Mouse (Mus musculus) heart, postnatal 10 days (tissue): ENCODE results near the gene Mup19. TPM values are rescaled to one million over a fixed set of nuclear protein-coding genes. Genes with fewer than 3 reads are reported as not detected.
"Not testable (repeated sequence)": the region's sequence is repeated elsewhere in the genome, so short reads cannot be mapped to it uniquely, and the experiment has no call there.

Source experiments
- DNase-seq, 2 experiments: peaks; one replicate each; pipeline ENCODE4 v3.0.0; 2021
- intact Hi-C: fragments of 180-260 bp; cut with DNase I; formaldehyde crosslinking; loops from one replicate; pipeline ENCODE4 v1.15.1; 2025
- total RNA-seq, 2 experiments: library from RNA; stranded (reverse); gene quantifications; 2 replicates each; pipeline ENCODE4 v1.2.3; 2021

Mup19 gene
- not detected for total RNA-seq

DNA sequence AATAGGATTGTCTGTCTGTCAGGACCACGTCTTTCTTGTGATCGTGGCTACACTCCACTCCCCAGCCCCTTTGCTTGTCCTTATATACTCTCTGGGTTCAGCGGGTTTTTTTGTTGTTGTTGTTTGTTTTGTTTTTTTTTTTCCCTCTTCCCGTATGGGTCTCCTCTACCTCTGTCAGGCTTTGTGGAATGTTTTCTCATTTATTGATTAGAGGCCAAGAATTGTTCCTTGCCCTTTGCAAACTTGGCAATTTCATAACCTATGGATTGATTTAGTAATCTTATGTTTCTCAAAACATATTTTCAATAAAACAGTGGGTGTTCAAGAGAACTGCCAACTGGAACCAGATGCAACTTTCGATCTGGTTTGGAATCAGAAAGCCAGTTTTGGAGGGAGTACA is at the start of gene Mup19:
Mup19 (minus strand) TSS at position 101 of the 400 bp plus-strand sequence.
- DNase-seq, intact Hi-C loops: not testable (repeated sequence)

DNA sequence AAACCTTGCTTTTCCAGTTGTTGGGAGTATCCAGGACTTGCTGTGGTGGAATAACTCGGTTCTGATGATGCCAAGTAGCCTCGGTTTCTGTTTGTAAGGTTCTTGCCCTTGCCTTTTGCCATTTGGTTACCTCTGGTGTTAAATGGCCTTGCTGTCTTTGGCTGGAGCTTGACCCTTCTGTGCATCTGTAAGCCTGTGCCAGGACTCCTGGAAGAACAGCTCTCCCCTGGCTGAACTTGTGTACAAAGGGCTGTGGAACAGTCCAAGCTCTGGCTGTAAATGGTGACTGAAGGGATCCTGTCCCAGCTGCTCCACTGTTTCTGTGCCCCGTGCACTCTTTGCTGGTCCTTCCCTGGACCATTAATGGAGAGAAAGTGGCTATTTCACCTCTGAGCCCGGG is 47.1 kb upstream of the Mup19 start:
- no peak for DNase-seq
- intact Hi-C loops: no loop called here

DNA sequence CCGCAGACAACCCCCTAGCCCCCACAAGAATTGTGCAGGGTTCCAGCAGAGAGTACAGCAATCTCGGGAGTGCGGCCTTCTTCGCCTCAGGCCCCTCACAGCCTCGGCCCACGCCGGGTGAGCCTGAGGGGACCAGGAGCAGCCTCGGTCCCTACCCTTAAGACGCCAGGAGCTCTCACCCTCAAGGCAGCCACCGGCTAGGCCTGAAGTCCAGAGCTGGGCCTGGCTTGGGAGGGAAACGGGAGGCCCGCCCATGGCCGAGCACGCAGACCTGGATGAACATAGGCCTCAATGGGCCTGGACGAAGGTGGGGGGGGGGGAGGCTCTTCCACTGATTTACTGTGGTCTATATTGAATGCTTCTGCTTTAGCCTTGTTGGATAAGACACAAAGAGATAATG is 41.1 kb upstream of the Mup19 start:
- intact Hi-C loops: no loop called here
- DNase-seq: no peak

DNA sequence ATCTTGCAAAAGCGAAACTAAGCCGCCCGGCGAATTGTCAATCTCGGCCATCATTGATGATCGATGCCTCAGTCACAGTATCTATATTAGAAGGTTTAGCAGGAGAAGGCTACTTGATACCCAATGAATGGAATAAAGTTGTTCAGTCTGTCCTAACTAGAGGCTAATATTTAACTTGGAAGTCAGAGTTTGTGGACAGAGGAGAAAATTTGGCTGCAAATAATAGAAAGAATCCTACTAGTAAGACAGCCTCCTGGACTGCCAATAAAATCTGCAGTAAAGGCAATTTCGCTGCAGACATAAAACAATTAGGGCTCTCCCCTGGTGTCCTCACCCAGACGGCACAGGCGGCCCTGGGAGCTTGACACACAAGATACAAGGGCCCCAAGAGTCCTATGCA is 40.5 kb upstream of the Mup19 start:
- intact Hi-C loops: not testable (repeated sequence)

DNA sequence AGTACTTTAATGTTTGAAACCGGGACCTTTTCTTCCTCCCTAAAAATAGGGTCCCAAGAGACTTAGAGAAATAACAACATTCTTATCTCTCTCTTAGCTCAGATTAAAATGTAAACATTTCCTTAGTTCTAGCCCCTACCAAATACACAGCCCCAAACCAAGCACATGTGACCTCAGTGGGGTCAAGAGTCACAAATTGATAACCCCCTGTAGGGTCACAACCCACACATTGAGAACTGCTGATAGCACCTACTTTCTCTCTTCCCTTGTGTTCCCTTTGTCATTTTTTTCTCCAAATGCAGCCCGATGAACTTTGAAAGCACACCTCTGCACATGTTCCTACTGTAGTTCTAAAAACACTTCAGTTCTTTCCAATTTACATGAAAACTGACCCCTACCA is 33.5 kb upstream of the Mup19 start:
- intact Hi-C loops: no loop called here
- no peak for DNase-seq

More for the DNA sequence above, 40.5 kb upstream of the Mup19 start:
- DNase-seq: not testable (repeated sequence)

DNA sequence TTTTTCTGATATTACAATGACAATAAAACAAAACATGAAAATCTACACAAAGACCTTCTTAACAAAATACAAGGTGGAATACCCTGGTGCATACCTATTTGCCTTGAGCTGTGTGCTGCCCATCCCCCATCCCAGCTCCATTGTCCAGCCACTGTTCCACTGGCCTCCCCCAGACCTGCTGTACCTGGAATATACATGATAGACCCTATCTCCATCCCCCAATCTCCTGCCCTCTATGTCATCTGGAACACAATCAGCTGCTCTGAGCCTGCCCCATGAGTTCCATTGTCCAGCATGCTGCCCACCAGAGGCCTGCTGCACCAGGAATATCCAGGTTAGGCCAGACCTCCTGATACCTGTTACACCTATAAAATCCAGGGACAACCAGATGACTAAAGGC is 31.4 kb upstream of the Mup19 start:
- intact Hi-C loops: no loop called here
- no peak for DNase-seq

DNA sequence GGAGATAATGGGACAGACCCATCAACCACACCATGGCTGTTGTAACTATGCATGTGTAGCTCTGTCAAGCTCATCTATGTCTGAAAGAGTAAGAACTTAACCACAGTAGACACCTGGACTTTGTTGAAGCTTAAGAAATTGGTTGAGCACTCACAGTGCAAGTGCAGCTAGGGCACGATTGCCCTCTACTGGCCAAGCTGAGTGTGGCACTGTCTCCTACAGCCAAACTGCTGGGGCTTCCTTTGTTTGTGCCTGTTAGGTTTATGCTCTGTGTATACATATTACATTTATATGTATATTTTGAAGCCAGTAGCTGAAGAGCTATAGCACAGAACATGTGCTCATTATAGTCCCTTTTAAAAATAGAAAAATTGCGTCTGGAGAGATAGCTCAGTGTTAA is 29.1 kb upstream of the Mup19 start:
- intact Hi-C loops: not testable (repeated sequence)
- DNase-seq: peak; percentile 16 to 37

DNA sequence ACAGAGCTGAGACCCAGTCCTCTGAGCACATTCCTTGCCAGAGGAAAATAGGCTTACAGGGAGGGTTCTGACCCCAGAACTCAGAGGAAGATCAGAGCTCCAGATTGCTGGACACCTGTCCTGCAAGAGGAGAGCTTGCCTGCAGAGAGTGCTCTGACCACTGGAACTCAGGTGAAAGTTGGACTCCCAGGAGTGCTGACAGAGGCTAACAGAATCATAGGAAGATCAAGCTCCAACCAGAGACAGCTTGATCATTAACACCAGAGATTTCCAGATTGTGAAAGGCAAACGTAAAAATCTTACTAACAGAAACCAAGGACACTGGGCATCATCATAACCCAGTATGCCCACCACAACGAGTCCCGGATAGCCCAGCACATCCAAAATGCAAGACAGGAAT is 26.9 kb upstream of the Mup19 start:
- DNase-seq, intact Hi-C loops: not testable (repeated sequence)

DNA sequence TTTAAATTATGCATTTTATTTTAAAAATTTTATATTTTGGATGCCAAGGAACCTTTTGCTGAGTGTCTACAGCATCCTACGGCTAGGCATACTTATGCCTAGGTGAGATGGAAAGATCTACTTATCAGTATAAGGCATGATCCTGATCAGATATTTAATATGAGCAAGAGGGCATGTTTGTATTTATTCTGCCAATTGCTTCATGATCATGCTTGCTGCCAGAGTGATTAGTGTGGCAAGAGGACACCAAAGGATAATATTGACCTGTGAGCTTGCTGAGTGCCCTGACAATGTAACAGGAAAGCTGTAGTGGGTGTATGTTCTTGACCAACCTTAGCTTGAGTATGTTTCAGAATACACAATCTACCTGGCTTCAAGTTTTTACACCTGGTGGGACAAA is 7.6 kb upstream of the Mup19 start:
- not testable (repeated sequence) for DNase-seq

DNA sequence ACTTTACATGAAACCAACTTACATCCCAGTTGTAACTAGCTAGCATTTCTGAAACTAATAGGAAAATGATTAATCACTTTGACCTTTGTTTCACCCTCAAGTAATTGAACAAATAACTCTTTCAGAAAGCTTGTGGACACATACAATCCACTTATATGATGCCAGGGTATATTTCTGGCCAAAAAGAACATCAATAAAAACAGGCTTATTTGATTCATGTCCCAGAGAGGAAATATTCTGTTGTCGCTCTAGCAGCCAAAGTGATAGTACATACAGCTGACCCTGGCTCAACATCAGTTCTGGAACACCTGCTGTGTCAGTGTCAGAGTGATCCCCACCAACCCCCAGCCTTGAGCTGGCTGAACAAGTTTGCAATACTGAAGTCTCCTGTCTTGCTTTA is 2.2 kb upstream of the Mup19 start:
- intact Hi-C loops, DNase-seq: not testable (repeated sequence)

More for the DNA sequence above, 7.6 kb upstream of the Mup19 start:
- intact Hi-C loops: not testable (repeated sequence)

Other genes with a start within 250 kb of the Mup19 start
- not detected for gene Mup17, start 186.4 kb downstream of the Mup19 start, total RNA-seq
- gene Mup18, start 108.1 kb downstream of the Mup19 start, total RNA-seq: not detected
- not detected for gene Mup5, start 53.0 kb upstream of the Mup19 start, total RNA-seq